Mouse (Mus musculus) hindbrain, embryonic 10.5 days (tissue): ENCODE data around the gene Zan. TPM values are rescaled to one million over a fixed set of nuclear protein-coding genes. Genes with fewer than 3 reads are reported as not detected.
A peak's percentile ranks its signal among the peaks of the same experiment; 100 is the strongest.

Source experiments
- DNase-seq: peaks from one replicate; pipeline ENCODE4 v3.0.0-alpha.2; 2017; ENCODE audit warnings: low spot score
- H3K27ac ChIP-seq: fragments of 300-500 bp; sonication (generic); 2 replicates; pipeline ENCODE4 v1.5.1; 2016; ENCODE audit warnings: mild to moderate bottlenecking, moderate library complexity
- H3K27me3 ChIP-seq: fragments of 300-500 bp; sonication (generic); 2 replicates; pipeline ENCODE4 v1.6.1; 2016; ENCODE audit warnings: mild to moderate bottlenecking; ENCODE audit not compliant: poor library complexity, insufficient read depth, severe bottlenecking
- H3K36me3 ChIP-seq: fragments of 300-500 bp; sonication (generic); 2 replicates; pipeline ENCODE4 v1.6.1; 2016; ENCODE audit warnings: mild to moderate bottlenecking, moderate library complexity
- H3K4me1 ChIP-seq: fragments of 300-500 bp; sonication (generic); replicated peaks from 2 replicates; pipeline ENCODE4 v1.6.1; 2016; ENCODE audit warnings: mild to moderate bottlenecking
- H3K4me3 ChIP-seq: fragments of 300-500 bp; sonication (generic); 2 replicates; pipeline ENCODE4 v1.5.1; 2016; ENCODE audit warnings: mild to moderate bottlenecking, moderate library complexity
- H3K9me3 ChIP-seq: fragments of 300-500 bp; sonication (generic); 2 replicates; pipeline ENCODE4 v1.6.1; 2016; ENCODE audit warnings: mild to moderate bottlenecking, moderate library complexity
- WGBS: fragments of 180-500 bp; shearing (Covaris S2); methylation state at CpG from one replicate; pipeline ENCODE4 v1.1.7; 2016; 5-methylcytosine and 5-hydroxymethylcytosine counted together
- polyA plus RNA-seq: library from polyadenylated mRNA; unstranded; fragments of >200 nt; fragmentation: Nextera tagmentation; extraction: Ambion mirVana; gene quantifications from 2 replicates; pipeline ENCODE4 v1.2.1, GENCODE M21; 2016

The Zan gene
- polyA plus RNA-seq, 1 experiment from 2014 or later = 0.13 TPM

- DNase-seq = peak; percentile 39
- H3K4me1 ChIP-seq = peaks cover 67% of the 10 kb centered on the region
- H3K27ac ChIP-seq = peak overlapping the region; percentile 98
These were observed 125.8 kb downstream of the Zan start for GRCm38 (mm10) chr5:137351058-137351380.

GRCm38 (mm10) chr5:137350205-137351057, 126.4 kb downstream of the Zan start:
- DNase-seq = peak; percentile 43
- H3K9me3 ChIP-seq = no peaks in the 10 kb centered on the region
- peaks cover 31% of the 10 kb centered on the region for H3K36me3 ChIP-seq
- H3K4me3 ChIP-seq = peak overlapping the region; percentile 94
- peaks cover 72% of the 10 kb centered on the region for H3K4me1 ChIP-seq
- WGBS = under 1% methylated on average over 55 of the region's 55 CpGs
- peak overlapping the region; percentile 98 for H3K27ac ChIP-seq
- H3K27me3 ChIP-seq = no peaks in the 10 kb centered on the region

More at GRCm38 (mm10) chr5:137351058-137351380, 125.8 kb downstream of the Zan start:
- Histone ChIP-seq H3K27me3 (no peaks in the 10 kb centered on the region), H3K4me3 (peak overlapping the region; percentile 94), H3K36me3 (peaks cover 37% of the 10 kb centered on the region), H3K9me3 (no peaks in the 10 kb centered on the region)
- WGBS = under 1% methylated on average over 8 of the region's 8 CpGs

GRCm38 (mm10) chr5:137349384-137350204, 127.3 kb downstream of the Zan start, which contains the start of gene Ephb4:
Ephb4 (plus strand) TSS chr5:137350109.
- WGBS = 1% methylated on average over 32 of the region's 32 CpGs
- Histone ChIP-seq H3K9me3 (no peaks in the 10 kb centered on the region), H3K27ac (peak within 1 kb of the TSS; percentile 98), H3K36me3 (peaks cover 23% of the 10 kb centered on the region), H3K4me3 (peak within 1 kb of the TSS; percentile 94), H3K27me3 (no peaks in the 10 kb centered on the region), H3K4me1 (peaks cover 74% of the 10 kb centered on the region)
- peak; percentile 96 for DNase-seq

DNA sequence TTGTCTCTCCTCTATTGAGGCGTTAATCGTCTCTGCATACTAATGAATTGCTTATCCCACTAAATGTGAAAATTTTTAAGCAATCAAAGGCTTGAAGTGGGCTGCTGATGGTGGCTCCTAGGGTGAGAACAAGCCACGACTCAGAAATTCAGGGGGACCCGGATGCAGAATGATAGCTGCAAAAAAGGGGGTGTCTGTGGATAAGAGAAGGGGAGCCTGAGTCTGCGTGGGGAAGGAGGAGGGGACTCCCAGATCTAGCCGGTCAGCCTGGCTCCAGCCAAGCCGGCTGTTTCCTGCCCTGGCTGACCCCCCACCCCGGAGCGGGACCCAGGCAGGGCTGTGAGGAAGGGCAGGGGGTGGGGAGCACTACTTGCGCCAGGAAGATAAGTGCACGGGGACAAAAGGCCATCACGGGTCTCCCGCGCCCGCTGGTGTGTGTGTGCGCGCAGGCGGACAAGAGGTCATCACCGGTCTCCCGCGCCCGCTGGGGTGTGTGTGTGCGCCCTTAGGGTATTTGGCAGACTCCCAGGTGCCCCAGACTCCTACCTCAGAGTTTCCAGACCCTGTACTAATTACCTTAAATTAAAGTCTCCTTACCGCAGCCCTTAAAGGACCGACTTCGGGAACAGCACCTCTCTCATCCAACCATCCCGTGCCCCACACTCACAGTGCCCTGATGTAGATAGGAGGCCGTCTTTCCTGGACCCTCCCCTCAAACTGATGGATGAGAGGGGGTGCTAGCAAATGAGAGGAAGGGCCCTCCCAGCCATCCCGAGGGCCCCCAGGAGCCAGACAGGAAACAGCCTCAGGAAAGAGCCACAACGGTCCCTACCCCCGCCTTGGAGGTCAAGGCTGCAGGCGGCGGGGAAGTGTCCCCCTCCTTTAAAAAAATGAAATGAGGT, 128.1 kb downstream of the Zan start:
- Histone ChIP-seq H3K27me3 (no peaks in the 10 kb centered on the region), H3K4me1 (peaks cover 71% of the 10 kb centered on the region), H3K27ac (peak overlapping the region; percentile 98), H3K36me3 (peaks cover 14% of the 10 kb centered on the region), H3K9me3 (no peaks in the 10 kb centered on the region), H3K4me3 (peak overlapping the region; percentile 94)
- peak; percentile 69 for DNase-seq
- under 1% methylated on average over 33 of the region's 33 CpGs for WGBS

DNA sequence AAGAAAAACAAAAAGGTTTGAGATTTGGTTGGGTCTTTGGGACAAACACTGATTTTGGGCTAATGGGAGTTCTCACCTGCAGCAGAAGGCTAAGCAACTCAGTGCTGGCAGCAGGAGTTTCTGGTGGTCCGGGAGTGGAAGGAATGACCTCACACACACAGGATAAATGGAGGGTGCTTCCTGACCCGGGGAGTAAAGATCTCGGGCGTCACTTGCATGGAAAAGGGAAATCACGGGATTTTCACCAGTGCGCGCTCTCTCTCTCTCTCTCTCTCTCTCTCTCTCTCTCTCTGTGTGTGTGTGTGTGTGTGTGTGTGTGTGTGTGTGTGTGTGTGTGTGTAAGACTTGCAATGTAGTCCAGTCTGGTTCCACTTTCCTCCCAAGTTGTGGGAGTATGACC, 129.0 kb downstream of the Zan start:
- H3K4me3 ChIP-seq = peak overlapping the region; percentile 94

GRCm38 (mm10) chr5:137346983-137347382, 129.9 kb downstream of the Zan start:
- Histone ChIP-seq H3K9me3 (no peaks in the 10 kb centered on the region), H3K36me3 (no peaks in the 10 kb centered on the region), H3K27me3 (no peaks in the 10 kb centered on the region), H3K4me3 (no peak overlapping the region), H3K27ac (no peak overlapping the region), H3K4me1 (peaks cover 57% of the 10 kb centered on the region)
- WGBS = 91% methylated on average over 4 of the region's 4 CpGs
- DNase-seq = no peak

More for the DNA sequence above, 129.0 kb downstream of the Zan start:
- Histone ChIP-seq H3K27me3 (no peaks in the 10 kb centered on the region), H3K27ac (peak overlapping the region; percentile 98), H3K36me3 (0 out of 2 replicates have a peak, but pooled peaks cover 8% of the 10 kb centered on the region), H3K4me1 (peaks cover 66% of the 10 kb centered on the region), H3K9me3 (no peaks in the 10 kb centered on the region)
- WGBS = 31% methylated on average over 7 of the region's 7 CpGs
- DNase-seq = peak; percentile 22

DNA sequence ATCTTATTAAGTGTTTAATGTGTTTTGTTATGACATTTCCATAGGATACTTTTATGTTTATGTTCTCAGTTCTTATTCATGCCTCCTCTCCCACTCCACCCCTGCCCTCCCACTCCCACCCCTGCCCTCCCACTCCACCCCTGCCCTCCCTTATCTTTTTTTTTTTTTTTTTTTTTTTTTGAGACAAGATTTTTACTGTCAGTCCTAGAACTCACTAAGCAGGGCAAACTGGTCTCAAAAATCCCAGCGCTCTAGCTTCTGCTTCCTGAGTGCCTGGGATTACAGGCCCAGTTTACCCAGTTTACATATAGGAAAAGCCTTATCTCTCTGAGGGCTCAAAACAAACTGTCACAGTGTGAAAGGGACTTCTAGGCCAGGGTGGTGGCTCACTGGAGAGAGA, 130.5 kb downstream of the Zan start:
- 91% methylated on average over 1 of the region's 1 CpGs for WGBS
- no peak overlapping the region for H3K4me3 ChIP-seq

GRCm38 (mm10) chr5:137345821-137346220, 131.0 kb downstream of the Zan start:
- Histone ChIP-seq H3K4me1 (peaks cover 46% of the 10 kb centered on the region), H3K4me3 (no peak overlapping the region), H3K27ac (no peak overlapping the region), H3K36me3 (no peaks in the 10 kb centered on the region), H3K27me3 (no peaks in the 10 kb centered on the region; the same call in 1 of the 2 replicates), H3K9me3 (no peaks in the 10 kb centered on the region)
- 30% methylated on average over 9 of the region's 9 CpGs for WGBS
- no peak for DNase-seq

More for the DNA sequence above, 130.5 kb downstream of the Zan start:
- no peak for DNase-seq
- Histone ChIP-seq H3K9me3 (no peaks in the 10 kb centered on the region), H3K36me3 (no peaks in the 10 kb centered on the region), H3K27ac (no peak overlapping the region), H3K4me1 (peaks cover 51% of the 10 kb centered on the region), H3K27me3 (no peaks in the 10 kb centered on the region; the same call in 1 of the 2 replicates)

- no peaks in the 10 kb centered on the region; the same call in 1 of the 2 replicates for H3K27me3 ChIP-seq
- no peak overlapping the region for H3K27ac ChIP-seq
- H3K9me3 ChIP-seq = no peaks in the 10 kb centered on the region
- DNase-seq = no peak
- H3K4me3 ChIP-seq = no peak overlapping the region
- H3K36me3 ChIP-seq = no peaks in the 10 kb centered on the region
- H3K4me1 ChIP-seq = peaks cover 41% of the 10 kb centered on the region
These were observed 133.0 kb downstream of the Zan start for GRCm38 (mm10) chr5:137343869-137344268.

DNA sequence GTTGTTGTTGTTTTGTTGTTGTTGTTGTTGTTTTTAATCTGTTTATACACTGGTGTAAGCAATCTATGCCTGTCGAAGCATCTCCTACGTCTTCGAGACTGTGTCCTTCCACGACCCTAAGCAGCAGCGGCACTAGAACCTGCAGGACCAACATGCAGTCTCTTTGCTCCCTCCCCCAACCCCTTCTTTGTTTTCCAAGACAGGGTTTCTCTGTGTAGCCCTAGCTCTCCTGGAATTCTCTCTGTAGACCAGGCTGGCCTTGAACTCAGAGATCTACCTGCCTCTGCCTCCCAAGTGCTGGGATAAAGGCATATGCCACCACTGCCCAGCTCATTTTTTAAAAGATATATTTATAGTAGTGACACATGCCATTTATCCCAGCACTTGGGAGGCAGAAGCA, 133.5 kb downstream of the Zan start:
- H3K36me3 ChIP-seq = no peaks in the 10 kb centered on the region
- H3K4me1 ChIP-seq = peaks cover 41% of the 10 kb centered on the region
- H3K9me3 ChIP-seq = no peaks in the 10 kb centered on the region
- H3K27me3 ChIP-seq = no peaks in the 10 kb centered on the region; the same call in 1 of the 2 replicates
- 92% methylated on average over 5 of the region's 5 CpGs for WGBS
- H3K4me3 ChIP-seq = no peak overlapping the region
- DNase-seq = no peak
- H3K27ac ChIP-seq = no peak overlapping the region

GRCm38 (mm10) chr5:137342407-137343012, 134.4 kb downstream of the Zan start:
- Histone ChIP-seq H3K4me3 (no peak overlapping the region), H3K36me3 (no peaks in the 10 kb centered on the region), H3K4me1 (peaks cover 41% of the 10 kb centered on the region), H3K27me3 (no peaks in the 10 kb centered on the region; the same call in 1 of the 2 replicates), H3K27ac (no peak overlapping the region), H3K9me3 (no peaks in the 10 kb centered on the region)
- 84% methylated on average over 7 of the region's 7 CpGs for WGBS
- DNase-seq = no peak

- Histone ChIP-seq H3K36me3 (no peaks in the 10 kb centered on the region), H3K9me3 (no peaks in the 10 kb centered on the region), H3K27me3 (no peaks in the 10 kb centered on the region; the same call in 1 of the 2 replicates), H3K27ac (peak overlapping the region; percentile 87), H3K4me1 (peaks cover 28% of the 10 kb centered on the region), H3K4me3 (peak overlapping the region; percentile 52)
- WGBS = 73% methylated on average over 6 of the region's 6 CpGs
- DNase-seq = no peak
These were observed 136.6 kb downstream of the Zan start for GRCm38 (mm10) chr5:137340222-137340621.
